Mouse (Mus musculus) large intestine, adult 2 months (tissue): ENCODE measurements around the gene Etv2. TPM values are rescaled to one million over a fixed set of nuclear protein-coding genes. Genes with fewer than 3 reads are reported as not detected.

Experiments
- DNase-seq: peaks from one replicate; pipeline ENCODE4 v3.0.0-alpha.2; 2012; ENCODE audit warnings: low read depth, low spot score
- WGBS: fragments of 180-500 bp; shearing (Covaris S2); methylation state at CpG from one replicate; pipeline ENCODE4 v1.1.7; 2018; 5-methylcytosine and 5-hydroxymethylcytosine counted together
- polyA plus RNA-seq: library from polyadenylated mRNA; depleted of rRNA; stranded (reverse); fragments of >200 nt; gene quantifications from 2 replicates; pipeline ENCODE4 v1.2.3, GENCODE M21; 2012

The Etv2 gene
- polyA plus RNA-seq, 1 experiment: not detected

- WGBS: 50% methylated on average over 5 of the region's 5 CpGs
- DNase-seq: no peak
These were observed 20.4 kb downstream of the Etv2 start for GRCm38 (mm10) chr7:30615049-30615760.

- 51% methylated on average over 2 of the region's 2 CpGs for WGBS
- DNase-seq: no peak
These were observed 21.2 kb downstream of the Etv2 start for GRCm38 (mm10) chr7:30614454-30614853.

- 13% methylated on average over 14 of the region's 14 CpGs for WGBS
- DNase-seq: no peak
These were observed 22.0 kb downstream of the Etv2 start for GRCm38 (mm10) chr7:30613529-30614112.

- no peak for DNase-seq
- 36% methylated on average over 8 of the region's 8 CpGs for WGBS
These were observed 22.8 kb downstream of the Etv2 start, which contains the start of gene Upk1a for GRCm38 (mm10) chr7:30612654-30613402. Gene Upk1a, minus strand, starts transcription at chr7:30612847.

- WGBS: 38% methylated on average over 7 of the region's 7 CpGs
- DNase-seq: no peak
These were observed 25.6 kb downstream of the Etv2 start for GRCm38 (mm10) chr7:30610043-30610442.

- 57% methylated on average over 16 of the region's 16 CpGs for WGBS
- DNase-seq: no peak
These were observed 27.2 kb downstream of the Etv2 start for GRCm38 (mm10) chr7:30608476-30608875.

GRCm38 (mm10) chr7:30607706-30608309 lies 27.8 kb downstream of the Etv2 start:
- WGBS: 20% methylated on average over 8 of the region's 8 CpGs
- DNase-seq: no peak

- DNase-seq: no peak
- 81% methylated on average over 8 of the region's 8 CpGs for WGBS
These were observed 30.7 kb downstream of the Etv2 start for GRCm38 (mm10) chr7:30604944-30605343.

GRCm38 (mm10) chr7:30604424-30604823 lies 31.2 kb downstream of the Etv2 start:
- no peak for DNase-seq
- WGBS: 63% methylated on average over 8 of the region's 8 CpGs

GRCm38 (mm10) chr7:30602583-30602982 lies 33.1 kb downstream of the Etv2 start:
- 3% methylated on average over 3 of the region's 3 CpGs for WGBS

GRCm38 (mm10) chr7:30600651-30601050 lies 35.0 kb downstream of the Etv2 start:
- no peak for DNase-seq
- 42% methylated on average over 7 of the region's 7 CpGs for WGBS

More at GRCm38 (mm10) chr7:30602583-30602982, 33.1 kb downstream of the Etv2 start:
- DNase-seq: peak; percentile 72

- 3% methylated on average over 16 of the region's 16 CpGs for WGBS
- peak; percentile 98 for DNase-seq
These were observed 35.7 kb downstream of the Etv2 start for GRCm38 (mm10) chr7:30599933-30600353.

- WGBS: 93% methylated on average over 12 of the region's 12 CpGs
- DNase-seq: no peak
These were observed 36.9 kb downstream of the Etv2 start, which contains the start of gene Zbtb32 for GRCm38 (mm10) chr7:30598786-30599185. Gene Zbtb32, minus strand, starts transcription at chr7:30598909.

- DNase-seq: no peak
- 79% methylated on average over 5 of the region's 5 CpGs for WGBS
These were observed 38.8 kb downstream of the Etv2 start for GRCm38 (mm10) chr7:30596811-30597210.

- DNase-seq: no peak
- WGBS: 79% methylated on average over 5 of the region's 5 CpGs
These were observed 39.6 kb downstream of the Etv2 start for GRCm38 (mm10) chr7:30596093-30596492.

- 75% methylated on average over 4 of the region's 4 CpGs for WGBS
- DNase-seq: no peak
These were observed 41.1 kb downstream of the Etv2 start for GRCm38 (mm10) chr7:30594510-30595024.

GRCm38 (mm10) chr7:30593579-30594509 lies 41.8 kb downstream of the Etv2 start:
- no peak for DNase-seq
- 59% methylated on average over 10 of the region's 10 CpGs for WGBS

GRCm38 (mm10) chr7:30592772-30593423 lies 42.8 kb downstream of the Etv2 start:
- 74% methylated on average over 5 of the region's 5 CpGs for WGBS
- DNase-seq: no peak
